Mouse (Mus musculus) embryonic fibroblast, embryonic 13.5 days (primary cell): ENCODE measurements at regions not wholly inside any gene's neighbourhood (a gene's known extent, or its start where the extent isn't known, plus 50 kb on each side); places are given as distances from the start of the nearest gene placed in this dataset.
A peak's percentile ranks its signal among the peaks of the same experiment; 100 is the strongest.

ENCODE experiments used
- H3K27ac ChIP-seq: 2 replicates; pipeline ENCODE4 v1.5.1; 2012; ENCODE audit warnings: low read length, control low read depth, inconsistent platforms; ENCODE audit not compliant: insufficient read depth
- H3K4me1 ChIP-seq: 2 replicates; pipeline ENCODE4 v1.6.1; 2011; ENCODE audit warnings: low read length; ENCODE audit not compliant: control insufficient read depth, insufficient read depth
- H3K4me3 ChIP-seq: 2 replicates; pipeline ENCODE4 v1.5.1; 2011; ENCODE audit warnings: mild to moderate bottlenecking, control low read depth, low read length; ENCODE audit not compliant: insufficient read depth
- CTCF ChIP-seq: IDR thresholded peaks from 2 replicates; pipeline ENCODE4 v1.5.1; 2011; ENCODE audit warnings: mild to moderate bottlenecking, control low read depth, low read length, moderate library complexity, borderline replicate concordance; ENCODE audit not compliant: insufficient read depth
- POLR2A ChIP-seq: IDR thresholded peaks from 2 replicates; pipeline ENCODE4 v1.6.1; 2011; ENCODE audit warnings: low read depth, mild to moderate bottlenecking, control low read depth, low read length, moderate library complexity

- no peaks in the 10 kb centered on the region for H3K4me1 ChIP-seq
- TF ChIP-seq CTCF: no peak
- TF ChIP-seq POLR2A: no peak
- no peak overlapping the region for H3K27ac ChIP-seq
- no peak overlapping the region for H3K4me3 ChIP-seq
These were observed 89.0 kb downstream of the Dact1 start for GRCm38 (mm10) chr12:71398701-71399100.

- no peak for TF ChIP-seq CTCF
- no peak for TF ChIP-seq POLR2A
- Histone ChIP-seq H3K4me3 (no peak overlapping the region), H3K27ac (no peak overlapping the region), H3K4me1 (no peaks in the 10 kb centered on the region)
These were observed 90.5 kb downstream of the Dact1 start for GRCm38 (mm10) chr12:71400201-71400600.

- Histone ChIP-seq H3K4me3 (no peak overlapping the region), H3K27ac (no peak overlapping the region), H3K4me1 (no peaks in the 10 kb centered on the region)
- no peak for TF ChIP-seq POLR2A
- no peak for TF ChIP-seq CTCF
These were observed 92.1 kb downstream of the Dact1 start for GRCm38 (mm10) chr12:71401621-71402416.

- no peak overlapping the region for H3K4me3 ChIP-seq
- TF ChIP-seq CTCF (no peak), POLR2A (no peak)
- no peak overlapping the region for H3K27ac ChIP-seq
- no peaks in the 10 kb centered on the region for H3K4me1 ChIP-seq
These were observed 97.6 kb downstream of the Dact1 start for GRCm38 (mm10) chr12:71407294-71407693.

GRCm38 (mm10) chr12:71408396-71409050, 98.8 kb downstream of the Dact1 start:
- Histone ChIP-seq H3K27ac (no peak overlapping the region), H3K4me3 (no peak overlapping the region), H3K4me1 (no peaks in the 10 kb centered on the region)
- TF ChIP-seq CTCF (no peak), POLR2A (no peak)

GRCm38 (mm10) chr12:71412331-71412730, 102.6 kb downstream of the Dact1 start:
- H3K27ac ChIP-seq: no peak overlapping the region
- no peaks in the 10 kb centered on the region for H3K4me1 ChIP-seq
- no peak for TF ChIP-seq POLR2A

GRCm38 (mm10) chr12:71416968-71417367, 107.3 kb downstream of the Dact1 start:
- TF ChIP-seq CTCF (no peak), POLR2A (no peak)
- Histone ChIP-seq H3K4me1 (peaks cover 9% of the 10 kb centered on the region), H3K4me3 (no peak overlapping the region), H3K27ac (peak overlapping the region; percentile 97)

More at GRCm38 (mm10) chr12:71412331-71412730, 102.6 kb downstream of the Dact1 start:
- no peak overlapping the region for H3K4me3 ChIP-seq

GRCm38 (mm10) chr12:71418186-71418585, 108.5 kb downstream of the Dact1 start:
- Histone ChIP-seq H3K27ac (peak overlapping the region; percentile 78), H3K4me1 (peaks cover 9% of the 10 kb centered on the region), H3K4me3 (no peak overlapping the region)
- TF ChIP-seq POLR2A (no peak), CTCF (no peak)

GRCm38 (mm10) chr12:71419161-71419560, 109.5 kb downstream of the Dact1 start:
- TF ChIP-seq CTCF (no peak), POLR2A (no peak)
- Histone ChIP-seq H3K4me1 (peaks cover 9% of the 10 kb centered on the region), H3K27ac (0 out of 2 replicates have a peak overlapping the region, but pooled peaks have one; percentile 29), H3K4me3 (no peak overlapping the region)

- Histone ChIP-seq H3K4me3 (no peak overlapping the region), H3K27ac (no peak overlapping the region), H3K4me1 (no peaks in the 10 kb centered on the region)
- TF ChIP-seq CTCF: no peak
- TF ChIP-seq POLR2A: no peak
These were observed 116.5 kb downstream of the Dact1 start for GRCm38 (mm10) chr12:71426023-71426719.
